Mouse (Mus musculus) neural tube, embryonic 13.5 days (tissue): ENCODE measurements around the gene Dpysl4. TPM values are rescaled to one million over a fixed set of nuclear protein-coding genes. Genes with fewer than 3 reads are reported as not detected.

Experiments used
- ATAC-seq: fragments of 200-750 bp; cut with Nextera tagmentation; 2 replicates; pipeline ENCODE4 v1.8.0; 2017; ENCODE audit warnings: low read depth, mild to moderate bottlenecking, moderate TSS enrichment, moderate library complexity
- H3K27ac ChIP-seq: fragments of 300-500 bp; sonication (generic); replicated peaks from 2 replicates; pipeline ENCODE4 v1.5.1; 2015; ENCODE audit warnings: moderate library complexity, mild to moderate bottlenecking, inconsistent platforms
- H3K27me3 ChIP-seq: fragments of 300-500 bp; sonication (generic); 2 replicates; pipeline ENCODE4 v1.6.1; 2015; ENCODE audit warnings: mild to moderate bottlenecking, inconsistent platforms
- H3K36me3 ChIP-seq: fragments of 300-500 bp; sonication (generic); 2 replicates; pipeline ENCODE4 v1.6.1; 2015; ENCODE audit warnings: mild to moderate bottlenecking, inconsistent platforms
- H3K4me1 ChIP-seq: fragments of 300-500 bp; sonication (generic); replicated peaks from 2 replicates; pipeline ENCODE4 v1.6.1; 2015; ENCODE audit warnings: inconsistent platforms
- H3K4me2 ChIP-seq: fragments of 300-500 bp; sonication (generic); 2 replicates; pipeline ENCODE4 v1.6.1; 2015; ENCODE audit warnings: inconsistent platforms, mild to moderate bottlenecking, moderate library complexity
- H3K4me3 ChIP-seq: fragments of 300-500 bp; sonication (generic); 2 replicates; pipeline ENCODE4 v1.5.1; 2015; ENCODE audit warnings: mild to moderate bottlenecking, inconsistent platforms
- H3K9ac ChIP-seq: fragments of 300-500 bp; sonication (generic); 2 replicates; pipeline ENCODE4 v1.6.1; 2015; ENCODE audit warnings: moderate library complexity, mild to moderate bottlenecking, inconsistent platforms
- H3K9me3 ChIP-seq: fragments of 300-500 bp; sonication (generic); 2 replicates; pipeline ENCODE4 v1.6.1; 2016; ENCODE audit warnings: inconsistent platforms
- WGBS: fragments of 180-500 bp; shearing (Covaris S2); methylation state at CpG from one replicate; pipeline ENCODE4 v1.1.7; 2015; 5-methylcytosine and 5-hydroxymethylcytosine counted together
- polyA plus RNA-seq: library from polyadenylated mRNA; unstranded; fragments of >200 nt; fragmentation: Nextera tagmentation; extraction: Ambion mirVana; gene quantifications from 2 replicates; pipeline ENCODE4 v1.2.1, GENCODE M21; 2015

Gene Dpysl4
- polyA plus RNA-seq, result 315 and 316 TPM in 2 replicates

GRCm38 (mm10) chr7:139085629-139086194 lies at the start of gene Dpysl4:
Dpysl4 (plus strand) TSS chr7:139086001.
- peak within 1 kb of the TSS; percentile 91 for H3K27ac ChIP-seq
- peak within 1 kb of the TSS; percentile 89 for H3K4me3 ChIP-seq
- no peaks in the 10 kb centered on the region for H3K27me3 ChIP-seq
- peak; percentile 84 for ATAC-seq
- H3K4me1 ChIP-seq, result peaks cover 60% of the 10 kb centered on the region
- 5% methylated on average over 32 of the region's 32 CpGs for WGBS
- no peaks in the 10 kb centered on the region for H3K9me3 ChIP-seq
- peak within 1 kb of the TSS; percentile 69 for H3K4me2 ChIP-seq
- H3K36me3 ChIP-seq, result peaks cover 15% of the 10 kb centered on the region
- peak within 1 kb of the TSS; percentile 97 for H3K9ac ChIP-seq

GRCm38 (mm10) chr7:139063406-139063805 lies 22.4 kb upstream of the Dpysl4 start:
- 0 out of 2 replicates have a peak, but pooled peaks cover under 1% of the 10 kb centered on the region for H3K4me1 ChIP-seq
- peaks cover 5% of the 10 kb centered on the region; the same call in 1 of the 2 replicates for H3K27me3 ChIP-seq
- no peak overlapping the region for H3K4me2 ChIP-seq
- no peak overlapping the region for H3K4me3 ChIP-seq
- no peaks in the 10 kb centered on the region for H3K36me3 ChIP-seq
- no peak overlapping the region for H3K27ac ChIP-seq
- no peak overlapping the region for H3K9ac ChIP-seq
- H3K9me3 ChIP-seq, result no peaks in the 10 kb centered on the region
- WGBS, result 52% methylated on average over 4 of the region's 4 CpGs
- no peak for ATAC-seq

DNA sequence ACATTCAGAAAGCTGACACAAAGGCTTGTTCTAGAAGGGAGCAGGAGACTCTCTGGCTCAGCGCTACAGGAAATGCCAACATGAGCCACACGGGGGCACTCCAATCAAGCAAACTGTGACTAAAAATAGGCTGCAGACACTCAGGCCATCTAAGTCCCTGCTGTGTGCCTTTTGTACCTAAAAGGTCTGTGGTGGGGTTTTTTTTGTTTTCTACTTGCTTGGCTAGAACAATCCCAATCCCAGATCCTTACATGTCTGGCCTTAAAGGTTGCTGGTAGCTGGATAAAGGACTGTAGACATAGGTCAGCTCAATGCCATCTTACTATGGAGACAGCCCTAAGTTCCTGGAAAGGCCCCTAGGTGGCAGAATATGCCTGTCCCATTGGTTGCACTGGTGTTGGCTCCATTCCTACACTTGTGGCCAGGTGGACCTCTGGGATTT lies 17.6 kb upstream of the Dpysl4 start:
- no peaks in the 10 kb centered on the region for H3K36me3 ChIP-seq
- WGBS, result 0% methylated on average over 2 of the region's 2 CpGs
- H3K4me3 ChIP-seq, result no peak overlapping the region
- no peak overlapping the region for H3K27ac ChIP-seq
- H3K4me1 ChIP-seq, result peaks cover 17% of the 10 kb centered on the region
- 0 out of 2 replicates have a peak overlapping the region, but pooled peaks have one; percentile 46 for H3K9ac ChIP-seq
- peak; percentile 82 for ATAC-seq
- H3K4me2 ChIP-seq, result no peak overlapping the region
- peaks cover 5% of the 10 kb centered on the region; the same call in 1 of the 2 replicates for H3K27me3 ChIP-seq
- H3K9me3 ChIP-seq, result no peaks in the 10 kb centered on the region

- H3K27me3 ChIP-seq, result no peaks in the 10 kb centered on the region
- H3K4me3 ChIP-seq, result no peak overlapping the region
- H3K9me3 ChIP-seq, result no peaks in the 10 kb centered on the region
- peaks cover 69% of the 10 kb centered on the region for H3K4me1 ChIP-seq
- WGBS, result 4% methylated on average over 6 of the region's 6 CpGs
- no peak overlapping the region for H3K4me2 ChIP-seq
- H3K9ac ChIP-seq, result no peak overlapping the region
- H3K36me3 ChIP-seq, result no peaks in the 10 kb centered on the region
- H3K27ac ChIP-seq, result peak overlapping the region; percentile 96
- peak; percentile 57 for ATAC-seq
Observed at GRCm38 (mm10) chr7:139074189-139074588, 11.6 kb upstream of the Dpysl4 start.

- Histone ChIP-seq H3K27ac (peak overlapping the region; percentile 96), H3K36me3 (no peaks in the 10 kb centered on the region), H3K9me3 (no peaks in the 10 kb centered on the region), H3K4me1 (peaks cover 71% of the 10 kb centered on the region), H3K27me3 (no peaks in the 10 kb centered on the region), H3K4me3 (no peak overlapping the region), H3K4me2 (peak overlapping the region; percentile 4; the same call in 1 of the 2 replicates), H3K9ac (peak overlapping the region; percentile 57)
- WGBS, result 11% methylated on average over 14 of the region's 14 CpGs
- ATAC-seq, result peak; percentile 54
Observed at GRCm38 (mm10) chr7:139075054-139075794, 10.6 kb upstream of the Dpysl4 start.

GRCm38 (mm10) chr7:139077283-139077682 lies 8.5 kb upstream of the Dpysl4 start:
- no peaks in the 10 kb centered on the region for H3K36me3 ChIP-seq
- H3K9me3 ChIP-seq, result no peaks in the 10 kb centered on the region
- peak overlapping the region; percentile 21; the same call in 1 of the 2 replicates for H3K4me2 ChIP-seq
- H3K4me1 ChIP-seq, result peaks cover 80% of the 10 kb centered on the region
- no peak overlapping the region for H3K4me3 ChIP-seq
- H3K27ac ChIP-seq, result peak overlapping the region; percentile 96
- no peak for ATAC-seq
- no peaks in the 10 kb centered on the region for H3K27me3 ChIP-seq
- H3K9ac ChIP-seq, result 0 out of 2 replicates have a peak overlapping the region, but pooled peaks have one; percentile 43
- WGBS, result 12% methylated on average over 7 of the region's 7 CpGs

DNA sequence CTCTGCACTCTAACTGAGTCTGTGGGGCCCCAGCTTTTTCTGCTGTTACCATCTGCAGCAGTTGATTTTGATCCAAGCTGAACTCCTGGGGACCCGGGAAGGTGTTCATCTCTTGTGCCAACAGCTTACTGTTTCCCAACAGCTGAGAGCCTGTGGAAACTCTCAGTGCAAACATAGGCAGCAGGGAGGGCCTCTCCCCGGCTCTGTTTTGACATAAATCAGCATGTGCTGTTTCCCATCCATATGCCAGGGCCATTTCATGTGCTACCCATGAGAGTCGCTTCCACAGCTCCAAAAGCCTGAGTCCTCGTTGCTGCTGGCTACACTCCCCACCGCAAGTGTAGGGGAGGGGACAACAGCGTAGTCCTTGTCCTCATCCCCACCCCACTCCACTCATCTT lies 7.6 kb upstream of the Dpysl4 start:
- ATAC-seq, result peak; percentile 5; the same call in 1 of the 2 replicates
- Histone ChIP-seq H3K9ac (peak overlapping the region; percentile 43; the same call in 1 of the 2 replicates), H3K4me1 (peaks cover 74% of the 10 kb centered on the region)

GRCm38 (mm10) chr7:139079141-139079540 lies 6.7 kb upstream of the Dpysl4 start:
- H3K4me1 ChIP-seq, result peaks cover 66% of the 10 kb centered on the region
- ATAC-seq, result no peak

More for the DNA sequence above, 7.6 kb upstream of the Dpysl4 start:
- Histone ChIP-seq H3K4me3 (no peak overlapping the region), H3K27ac (peak overlapping the region; percentile 96), H3K4me2 (peak overlapping the region; percentile 21), H3K27me3 (no peaks in the 10 kb centered on the region), H3K36me3 (no peaks in the 10 kb centered on the region), H3K9me3 (no peaks in the 10 kb centered on the region)
- 27% methylated on average over 6 of the region's 6 CpGs for WGBS

GRCm38 (mm10) chr7:139080714-139081113 lies 5.1 kb upstream of the Dpysl4 start:
- H3K4me1 ChIP-seq, result peaks cover 56% of the 10 kb centered on the region
- 72% methylated on average over 4 of the region's 4 CpGs for WGBS

More at GRCm38 (mm10) chr7:139079141-139079540, 6.7 kb upstream of the Dpysl4 start:
- Histone ChIP-seq H3K9ac (no peak overlapping the region), H3K27ac (peak overlapping the region; percentile 96), H3K4me2 (no peak overlapping the region; the same call in 1 of the 2 replicates), H3K27me3 (no peaks in the 10 kb centered on the region), H3K4me3 (no peak overlapping the region), H3K36me3 (no peaks in the 10 kb centered on the region), H3K9me3 (no peaks in the 10 kb centered on the region)
- WGBS, result 64% methylated on average over 7 of the region's 7 CpGs

GRCm38 (mm10) chr7:139081158-139081557 lies 4.6 kb upstream of the Dpysl4 start:
- Histone ChIP-seq H3K9me3 (no peaks in the 10 kb centered on the region), H3K4me1 (peaks cover 51% of the 10 kb centered on the region), H3K4me3 (no peak overlapping the region), H3K27ac (peak overlapping the region; percentile 73; the same call in 1 of the 2 replicates), H3K9ac (no peak overlapping the region), H3K4me2 (no peak overlapping the region), H3K27me3 (no peaks in the 10 kb centered on the region), H3K36me3 (no peaks in the 10 kb centered on the region)
- no peak for ATAC-seq
- 33% methylated on average over 5 of the region's 5 CpGs for WGBS

More at GRCm38 (mm10) chr7:139080714-139081113, 5.1 kb upstream of the Dpysl4 start:
- 0 out of 2 replicates have a peak overlapping the region, but pooled peaks have one; percentile 73 for H3K27ac ChIP-seq
- no peaks in the 10 kb centered on the region for H3K27me3 ChIP-seq
- H3K4me3 ChIP-seq, result no peak overlapping the region
- H3K36me3 ChIP-seq, result no peaks in the 10 kb centered on the region
- no peak for ATAC-seq
- H3K4me2 ChIP-seq, result no peak overlapping the region
- no peak overlapping the region for H3K9ac ChIP-seq
- no peaks in the 10 kb centered on the region for H3K9me3 ChIP-seq

GRCm38 (mm10) chr7:139082281-139082680 lies 3.5 kb upstream of the Dpysl4 start:
- Histone ChIP-seq H3K9me3 (no peaks in the 10 kb centered on the region), H3K4me3 (no peak overlapping the region), H3K4me1 (peaks cover 47% of the 10 kb centered on the region), H3K27ac (no peak overlapping the region; the same call in 1 of the 2 replicates), H3K36me3 (no peaks in the 10 kb centered on the region), H3K9ac (no peak overlapping the region), H3K4me2 (no peak overlapping the region), H3K27me3 (no peaks in the 10 kb centered on the region)
- ATAC-seq, result no peak
- 57% methylated on average over 8 of the region's 8 CpGs for WGBS

GRCm38 (mm10) chr7:139084316-139084715 lies 1.5 kb upstream of the Dpysl4 start:
- Histone ChIP-seq H3K9ac (no peak overlapping the region), H3K4me2 (no peak overlapping the region), H3K9me3 (no peaks in the 10 kb centered on the region), H3K4me1 (peaks cover 47% of the 10 kb centered on the region), H3K4me3 (no peak overlapping the region), H3K27me3 (no peaks in the 10 kb centered on the region), H3K27ac (no peak overlapping the region), H3K36me3 (peaks cover 1% of the 10 kb centered on the region; the same call in 1 of the 2 replicates)
- no peak for ATAC-seq
- WGBS, result 21% methylated on average over 1 of the region's 1 CpGs
